Mouse (Mus musculus) brain, embryonic 14.5 days (tissue): ENCODE results near the gene Mier2. TPM values are rescaled to one million over a fixed set of nuclear protein-coding genes. Genes with fewer than 3 reads are reported as not detected.

ENCODE experiments used
- DNase-seq: peaks from one replicate; pipeline ENCODE4 v3.0.0-alpha.2; 2011; ENCODE audit warnings: low read depth
- CTCF ChIP-seq: fragments of 200-500 bp; IDR thresholded peaks from 2 replicates; pipeline ENCODE4 v1.5.1; 2012; ENCODE audit warnings: inconsistent platforms, mild to moderate bottlenecking, moderate library complexity, borderline replicate concordance; ENCODE audit not compliant: insufficient read depth, insufficient read length; ENCODE audit errors: extremely low read depth
- POLR2A ChIP-seq: fragments of 200-500 bp; IDR thresholded peaks from 2 replicates; pipeline ENCODE4 v1.6.1; 2012; ENCODE audit warnings: mild to moderate bottlenecking, inconsistent platforms, borderline replicate concordance; ENCODE audit not compliant: poor library complexity, insufficient read depth, insufficient read length, severe bottlenecking; ENCODE audit errors: extremely low read depth
- polyA plus RNA-seq: library from polyadenylated mRNA; depleted of rRNA; stranded (reverse); fragments of >200 nt; gene quantifications from 2 replicates; pipeline ENCODE4 v1.2.3, GENCODE M21; 2012; rRNA removed

Mier2 gene
- polyA plus RNA-seq, 1 experiment = 128 TPM

DNA sequence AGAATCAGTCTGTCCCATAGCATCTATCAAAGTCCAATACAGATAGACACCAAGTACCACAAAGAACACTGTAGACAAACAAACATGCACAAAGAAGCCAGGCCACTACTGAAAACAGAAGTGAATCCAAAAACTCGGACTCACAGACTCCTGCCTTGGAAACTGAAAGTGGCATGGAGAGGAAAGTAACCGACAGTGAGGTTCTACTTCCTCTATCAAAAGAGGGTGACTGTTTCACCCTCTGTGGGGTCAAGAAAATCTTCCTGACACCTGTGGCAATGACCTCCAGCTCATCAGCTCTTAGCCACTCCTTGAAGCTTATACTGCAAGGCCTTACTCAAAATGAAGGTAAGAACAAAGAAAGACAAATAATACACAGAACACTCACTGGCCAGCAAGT is 48.3 kb downstream of the Mier2 start:
- TF ChIP-seq CTCF (no peak), POLR2A (no peak)
- DNase-seq = no peak

- DNase-seq = peak; percentile 12
- TF ChIP-seq POLR2A = no peak
- TF ChIP-seq CTCF = no peak
Observed at GRCm38 (mm10) chr10:79502830-79503644, 52.0 kb downstream of the Mier2 start.

- DNase-seq = no peak
- no peak for TF ChIP-seq POLR2A
- TF ChIP-seq CTCF = no peak
Observed at GRCm38 (mm10) chr10:79496701-79497288, 58.2 kb downstream of the Mier2 start.

- DNase-seq = no peak
- no peak for TF ChIP-seq CTCF
Observed at GRCm38 (mm10) chr10:79495886-79496285, 59.1 kb downstream of the Mier2 start.

Other genes starting within 250 kb of the Mier2 start
- not detected in 2 replicates for gene Vmn2r82, start 198.7 kb downstream of the Mier2 start, polyA plus RNA-seq
- not detected in 2 replicates for gene Vmn2r83, start 86.5 kb downstream of the Mier2 start, polyA plus RNA-seq
- 8.9 and 13.8 TPM in 2 replicates for gene Plpp2, start 21.4 kb downstream of the Mier2 start, polyA plus RNA-seq
- gene Theg, start 32.1 kb upstream of the Mier2 start, polyA plus RNA-seq = not detected in 2 replicates
- 8.2 and 10.4 TPM in 2 replicates for gene C2cd4c, start 58.8 kb upstream of the Mier2 start, polyA plus RNA-seq
- gene Shc2, start 82.7 kb upstream of the Mier2 start, polyA plus RNA-seq = 48.1 and 54.9 TPM in 2 replicates
- gene Odf3l2, start 90.5 kb upstream of the Mier2 start, polyA plus RNA-seq = 0.11 TPM in 1 of 2 replicates, not detected in the other
- 0.87 and 1.1 TPM in 2 replicates for gene Madcam1, start 109.4 kb upstream of the Mier2 start, polyA plus RNA-seq
- gene Tpgs1, start 114.2 kb upstream of the Mier2 start, polyA plus RNA-seq = 68.2 and 69.2 TPM in 2 replicates
- 121 and 151 TPM in 2 replicates for gene Cdc34, start 127.0 kb upstream of the Mier2 start, polyA plus RNA-seq
- gene Gzmm, start 133.8 kb upstream of the Mier2 start, polyA plus RNA-seq = 1.4 and 1.9 TPM in 2 replicates
- gene Bsg, start 149.3 kb upstream of the Mier2 start, polyA plus RNA-seq = 593 and 631 TPM in 2 replicates
- 8.3 and 16.1 TPM in 2 replicates for gene Hcn2, start 161.4 kb upstream of the Mier2 start, polyA plus RNA-seq
- gene Polrmt, start 191.4 kb upstream of the Mier2 start, polyA plus RNA-seq = 63.0 and 81.6 TPM in 2 replicates
- 0.28 and 0.74 TPM in 2 replicates for gene Fgf22, start 199.9 kb upstream of the Mier2 start, polyA plus RNA-seq
- 157 and 182 TPM in 2 replicates for gene Rnf126, start 211.8 kb upstream of the Mier2 start, polyA plus RNA-seq
- 1.7 and 2.2 TPM in 2 replicates for gene Fstl3, start 222.1 kb upstream of the Mier2 start, polyA plus RNA-seq
- 0.05 and 0.14 TPM in 2 replicates for gene Prss57, start 235.8 kb upstream of the Mier2 start, polyA plus RNA-seq
- gene Palm, start 238.4 kb upstream of the Mier2 start, polyA plus RNA-seq = 157 and 219 TPM in 2 replicates